Mouse (Mus musculus): ENCODE data around the gene Hoxa3.

Hoxa3 gene

DNA sequence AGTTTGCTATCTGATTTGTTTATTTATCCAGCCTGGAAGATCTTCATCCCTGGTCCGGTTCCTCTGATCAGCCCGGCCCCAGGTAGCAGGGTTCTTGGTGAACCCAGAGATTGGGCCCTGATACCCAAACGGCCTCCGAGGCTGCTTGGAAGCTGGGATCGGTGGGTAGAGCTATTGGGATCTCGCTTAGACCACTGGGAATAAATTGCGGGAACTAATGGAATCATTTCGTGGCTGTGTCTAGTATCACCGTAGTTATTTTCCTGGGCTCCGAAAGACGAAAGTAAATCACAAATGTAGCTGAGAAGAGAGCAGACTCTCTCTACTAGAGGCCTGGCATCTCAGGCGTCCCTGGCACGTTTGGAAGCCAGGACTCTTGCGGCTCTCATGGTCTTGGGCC lies 7.9 kb downstream of the Hoxa3 start:
- no peak for DNase-seq (ENCODE audit: low spot score in 2 of 2)

GRCm38 (mm10) chr6:52204050-52204752 lies 8.9 kb downstream of the Hoxa3 start, which contains the start of gene Hoxa5:
Gene Hoxa5, minus strand, starts transcription at chr6:52204587.
- peak; percentile 50 to 66 for DNase-seq (ENCODE audit: low spot score in 2 of 2)

DNA sequence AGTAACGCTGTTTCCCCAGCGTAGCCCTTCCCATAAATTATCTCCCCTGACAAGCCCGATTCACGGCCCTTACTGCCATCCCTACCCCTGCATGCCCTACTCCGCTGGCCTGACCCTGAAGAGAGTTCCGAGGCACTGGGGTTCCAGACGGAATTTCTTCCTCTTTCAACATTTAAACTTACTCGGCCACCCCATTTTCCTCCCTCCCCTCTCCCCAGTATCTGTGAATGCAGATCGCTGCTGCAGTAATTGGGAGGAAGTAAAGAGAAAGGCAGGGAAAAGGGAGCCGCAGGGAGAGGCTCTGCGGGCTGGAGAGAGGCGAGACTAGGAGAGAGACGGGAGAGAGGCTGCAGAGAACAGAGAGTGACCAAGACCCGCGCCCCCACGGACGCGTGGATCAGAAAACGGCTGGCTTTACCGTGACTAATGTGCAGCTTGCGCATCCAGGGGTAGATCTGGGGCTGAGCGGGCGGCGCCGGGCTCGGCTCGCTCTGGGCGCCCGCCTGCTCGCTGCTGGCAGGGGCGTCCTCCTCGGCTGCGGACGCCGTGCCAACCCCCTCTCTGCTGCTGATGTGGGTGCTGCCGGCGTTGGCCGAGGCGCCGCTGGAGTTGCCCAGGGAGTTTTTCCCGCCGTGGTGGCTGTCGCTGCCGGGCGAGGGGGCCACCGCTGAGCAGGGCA lies 9.6 kb downstream of the Hoxa3 start:
- DNase-seq (ENCODE audit: low spot score in 2 of 2), result no peak

GRCm38 (mm10) chr6:52203121-52203370 lies 10.1 kb downstream of the Hoxa3 start:
- DNase-seq (ENCODE audit: low spot score in 2 of 2), result no peak

- DNase-seq (ENCODE audit: low spot score in 2 of 2), result no peak
Measured at GRCm38 (mm10) chr6:52202362-52203120, 10.6 kb downstream of the Hoxa3 start.

DNA sequence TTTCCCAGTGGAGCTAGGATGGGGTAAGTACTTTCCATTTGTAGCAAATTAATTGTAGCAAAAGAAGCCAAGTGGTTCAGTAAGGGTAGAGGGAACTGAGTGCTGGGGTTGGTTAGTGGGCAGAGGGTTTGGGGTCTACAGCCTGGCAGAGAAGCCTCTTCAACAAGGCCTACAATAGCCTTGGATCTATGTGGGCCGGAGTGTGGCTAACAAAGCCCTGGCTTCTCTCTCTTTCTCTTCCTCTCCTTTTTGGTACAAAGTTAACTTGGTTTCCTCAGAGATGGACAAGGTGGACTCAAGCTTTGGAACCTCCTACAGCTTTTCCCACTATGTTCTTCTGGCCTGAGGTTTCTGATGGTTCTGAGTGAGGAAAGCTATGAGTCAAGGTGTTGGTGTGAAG lies 11.9 kb downstream of the Hoxa3 start:
- no peak for DNase-seq (ENCODE audit: low spot score in 2 of 2)

DNA sequence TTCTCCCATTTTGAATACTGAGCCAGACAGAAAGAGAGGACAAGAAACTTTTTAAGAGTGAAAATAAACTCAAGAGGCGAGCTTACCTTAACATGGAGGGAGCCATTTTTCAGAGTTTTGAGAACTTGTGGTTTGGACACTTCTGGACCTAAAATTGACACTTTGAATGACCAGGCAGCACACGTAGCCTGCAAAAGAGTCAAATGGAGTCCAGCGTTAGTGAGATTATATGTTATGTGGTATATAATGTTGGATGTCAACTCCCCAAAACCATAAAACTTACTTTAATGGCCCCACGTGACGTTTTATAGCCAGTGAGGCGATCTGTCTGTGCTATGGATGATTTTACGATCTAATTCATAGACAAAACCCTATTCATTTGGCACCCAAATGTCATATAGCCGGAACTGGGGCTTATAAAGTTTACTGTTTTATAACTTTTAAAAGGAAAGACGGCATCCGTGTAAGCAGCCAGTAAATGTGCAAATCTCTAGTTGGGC lies 12.3 kb downstream of the Hoxa3 start:
- DNase-seq (ENCODE audit: low spot score in 2 of 2), result no peak

DNA sequence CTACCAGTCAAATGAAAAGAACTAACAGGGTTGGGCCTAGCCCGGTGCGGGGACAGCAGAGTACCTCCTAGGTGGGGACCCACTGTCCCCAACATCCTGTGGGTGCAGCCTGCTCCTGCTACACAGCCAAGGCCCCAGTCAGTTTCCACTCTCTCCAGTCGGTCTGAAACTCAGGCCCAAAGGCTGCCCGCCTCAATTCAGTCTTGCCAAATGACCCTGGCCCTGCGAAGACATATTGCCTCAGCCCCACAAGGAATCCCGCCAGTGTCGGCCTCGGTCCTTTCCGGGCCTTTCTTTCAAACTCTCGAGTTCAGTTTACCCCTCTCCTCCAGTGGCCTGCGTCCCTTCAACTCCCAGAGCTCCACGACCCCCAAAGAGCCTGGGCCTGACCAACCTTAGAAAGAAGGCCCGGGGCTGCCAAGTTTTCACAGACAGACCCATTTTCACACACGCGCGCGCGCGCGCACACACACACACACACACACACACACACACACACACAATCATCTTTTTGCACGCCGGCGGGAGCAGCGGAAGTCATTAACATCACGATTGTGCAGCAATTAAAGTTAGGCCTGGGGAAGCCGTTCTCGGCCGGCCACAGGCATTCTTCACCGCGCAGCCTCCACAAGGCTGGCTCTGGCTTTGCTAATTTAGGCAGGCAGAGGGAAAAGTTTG lies 12.9 kb downstream of the Hoxa3 start:
- DNase-seq (ENCODE audit: low spot score in 2 of 2), result no peak

GRCm38 (mm10) chr6:52197271-52197670 lies 15.9 kb downstream of the Hoxa3 start:
- DNase-seq (ENCODE audit: low spot score in 2 of 2), result no peak

- no peak for DNase-seq (ENCODE audit: low spot score in 2 of 2)
Measured at GRCm38 (mm10) chr6:52196811-52197210, 16.3 kb downstream of the Hoxa3 start.

DNA sequence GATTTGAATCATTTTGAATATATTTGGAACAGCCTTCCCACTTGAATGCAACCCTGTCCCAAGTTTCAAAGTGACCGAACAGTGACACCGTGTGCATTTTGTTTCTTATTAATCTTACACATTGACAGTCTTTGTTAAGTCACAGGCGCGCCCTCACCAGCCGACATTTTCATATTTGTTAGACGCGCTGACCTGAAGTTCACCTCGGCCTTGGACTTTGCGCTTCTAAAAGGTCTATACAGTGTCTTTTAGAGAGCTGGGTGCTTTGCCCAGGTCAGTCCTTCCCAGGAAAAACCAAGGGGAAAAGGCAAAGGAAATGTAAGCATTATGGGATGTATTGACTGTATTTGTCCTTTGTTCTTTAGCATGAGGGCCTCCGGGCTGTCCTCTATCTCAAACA lies 18.4 kb downstream of the Hoxa3 start:
- DNase-seq (ENCODE audit: low spot score in 2 of 2), result no peak

- DNase-seq (ENCODE audit: low spot score in 2 of 2), result peak; percentile 67 to 70
Measured at GRCm38 (mm10) chr6:52191860-52192550, 21.1 kb downstream of the Hoxa3 start.

DNA sequence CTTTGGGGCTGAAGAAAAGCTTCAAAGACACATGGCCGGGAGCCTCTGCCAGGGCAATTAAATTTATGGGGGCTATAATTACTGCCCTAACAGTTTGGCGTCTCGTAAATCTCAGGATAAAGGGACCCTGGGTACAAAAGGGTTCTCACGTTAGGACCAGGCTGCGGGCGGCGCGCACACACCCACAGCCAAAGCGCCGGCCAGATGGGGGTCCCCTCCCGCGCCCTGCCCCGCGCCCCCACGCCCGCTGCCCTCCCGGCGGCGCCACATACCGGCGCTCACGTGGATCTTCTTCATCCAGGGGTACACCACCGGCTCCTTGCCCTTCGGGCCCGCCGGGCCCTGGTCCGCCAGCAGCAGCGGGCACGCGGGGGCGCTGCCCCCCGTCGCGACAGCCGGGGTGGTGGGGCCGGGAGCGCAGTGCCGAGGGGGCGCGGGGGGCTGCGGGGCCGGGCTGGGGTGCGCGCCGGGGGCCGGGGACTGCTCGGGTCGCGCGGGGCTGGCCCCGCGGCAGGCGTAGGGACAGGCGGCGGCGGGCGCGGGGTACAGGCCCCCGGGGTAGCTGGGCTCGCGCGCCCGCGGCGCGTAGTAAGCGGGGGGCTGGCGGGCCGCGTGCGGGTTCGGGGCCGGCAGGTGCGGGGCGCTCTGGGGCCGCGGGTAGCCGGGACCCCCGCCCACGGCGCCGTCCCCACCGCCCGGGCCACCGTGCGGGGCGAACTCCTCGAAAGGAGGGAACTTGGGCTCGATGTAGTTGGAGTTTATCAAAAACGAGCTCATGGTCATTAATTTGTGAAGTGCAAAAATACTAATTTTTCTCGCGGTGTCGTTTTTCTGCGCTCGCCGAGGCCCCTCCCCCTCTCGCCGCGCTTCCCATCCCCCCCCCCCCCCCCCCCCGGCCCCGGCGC lies 22.0 kb downstream of the Hoxa3 start, which contains the start of gene Hoxa4:
Gene Hoxa4, minus strand, starts transcription at position 848 of the 905 bp plus-strand sequence.
- DNase-seq (ENCODE audit: low spot score in 2 of 2), result no peak

DNA sequence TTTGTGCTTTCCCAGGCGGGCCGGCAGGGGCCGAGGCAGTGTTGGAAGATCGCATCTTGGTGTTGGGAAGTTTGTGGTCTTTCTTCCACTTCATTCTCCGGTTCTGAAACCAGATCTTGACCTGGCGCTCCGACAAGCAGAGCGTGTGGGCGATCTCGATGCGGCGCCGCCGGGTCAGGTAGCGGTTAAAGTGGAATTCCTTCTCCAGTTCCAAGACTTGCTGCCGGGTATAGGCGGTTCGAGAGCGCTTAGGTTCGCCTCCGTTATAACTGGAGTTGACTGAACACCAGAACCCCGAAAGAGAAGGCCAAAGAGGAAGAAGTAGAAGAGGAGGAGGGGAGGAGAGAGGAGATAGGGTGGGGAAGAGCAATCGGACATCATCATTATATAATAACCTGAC lies 22.7 kb downstream of the Hoxa3 start:
- no peak for DNase-seq (ENCODE audit: low spot score in 2 of 2)

DNA sequence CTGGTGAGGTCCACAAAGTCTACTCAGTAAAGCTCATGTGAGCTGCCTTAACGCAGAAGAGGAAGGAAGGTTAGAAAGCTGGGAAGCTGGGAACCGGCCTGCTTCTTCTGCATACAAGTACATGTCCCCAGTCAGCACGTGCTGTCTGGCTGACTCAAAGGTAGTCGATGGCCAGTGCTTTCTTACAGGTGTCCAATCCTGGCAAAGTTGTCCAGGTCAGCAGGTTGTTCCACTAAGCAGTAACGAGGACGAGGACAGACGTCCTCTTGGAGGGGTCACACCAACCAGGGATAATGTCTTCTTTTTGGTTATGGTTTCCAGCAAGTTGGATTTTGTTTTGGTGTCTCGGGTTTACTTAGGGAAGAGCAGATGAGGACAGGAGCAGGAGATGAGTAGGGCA lies 23.2 kb downstream of the Hoxa3 start:
- no peak for DNase-seq (ENCODE audit: low spot score in 2 of 2)

- no peak for DNase-seq (ENCODE audit: low spot score in 2 of 2)
Measured at GRCm38 (mm10) chr6:52189172-52189591, 24.0 kb downstream of the Hoxa3 start.

DNA sequence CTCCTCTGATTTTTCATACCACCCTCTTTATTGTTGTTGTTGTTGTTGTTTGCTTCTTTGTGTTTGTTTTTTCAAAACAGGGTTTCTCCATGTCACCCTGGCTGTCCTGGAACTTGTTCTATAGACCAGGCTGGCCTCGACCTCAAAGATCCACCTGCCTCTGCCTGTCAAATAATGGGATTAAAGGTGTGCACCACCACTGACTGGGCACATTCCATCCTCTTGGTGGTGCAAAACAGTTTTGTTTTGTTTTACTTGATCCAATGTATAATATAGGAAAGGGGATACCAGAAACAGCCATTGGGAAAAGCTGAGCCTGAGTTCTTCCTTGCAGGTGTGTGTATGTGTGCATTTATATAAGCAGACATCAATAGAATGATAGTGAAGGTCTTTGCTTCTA lies 26.6 kb downstream of the Hoxa3 start:
- DNase-seq (ENCODE audit: low spot score in 2 of 2), result no peak

- DNase-seq (ENCODE audit: low spot score in 2 of 2), result no peak
Measured at GRCm38 (mm10) chr6:52185834-52186233, 27.3 kb downstream of the Hoxa3 start.

GRCm38 (mm10) chr6:52185222-52185621 lies 27.9 kb downstream of the Hoxa3 start:
- no peak for DNase-seq (ENCODE audit: low spot score in 2 of 2)

GRCm38 (mm10) chr6:52184668-52185067 lies 28.5 kb downstream of the Hoxa3 start:
- no peak for DNase-seq (ENCODE audit: low spot score in 2 of 2)
